9 mouse cellular contexts compared by ENCODE assay signal in genomic region chr2:18031831-18032537, GRCm38 (mm10). TPM values are rescaled to one million over a fixed set of nuclear protein-coding genes. Genes with fewer than 3 reads are reported as not detected.
DNase-seq lines count a peak whose midpoint lies in the region; ATAC-seq and TF ChIP-seq lines count a peak whose summit lies in the region.
"Had no signal": no experiment of that assay in that cellular context is flagged by ENCODE, and none has a peak within 500 bp of the region (broad histone marks: within the 10 kb centered on the region; RNA-seq: fewer than 3 reads in every experiment).

No protein-coding gene starts in this region.

- WGBS in forebrain, embryonic 13.5 days: 1% methylated on average over 32 of the region's 34 CpGs
- 5% methylated on average over 34 of the region's 34 CpGs for WGBS in hindbrain, embryonic 15.5 days
- 13% methylated on average over 34 of the region's 34 CpGs for WGBS in liver, adult 2 months
- 49% methylated on average over 34 of the region's 34 CpGs for WGBS in olfactory bulb, adult 2 months
- 28% methylated on average over 34 of the region's 34 CpGs for WGBS in thymus, adult 2 months

- H3K36me3 ChIP-seq in forebrain, embryonic 13.5 days (ENCODE audit: poor library complexity, severe bottlenecking): no peaks in the 10 kb centered on the region
- no peaks in the 10 kb centered on the region for H3K36me3 ChIP-seq in hindbrain, embryonic 15.5 days
- H3K36me3 ChIP-seq in liver, adult 2 months (ENCODE audit: control insufficient read depth, insufficient read depth, low read length): no peaks in the 10 kb centered on the region
- H3K36me3 ChIP-seq in thymus, adult 2 months (ENCODE audit: control insufficient read depth, insufficient read depth, low read length): no peaks in the 10 kb centered on the region

- no peak for ATAC-seq in forebrain, embryonic 13.5 days
- no peak for ATAC-seq in hindbrain, embryonic 15.5 days (ENCODE audit: low FRiP score, low read depth)

- no peak for TF ChIP-seq CTCF in liver, adult 2 months (IDR thresholded peaks at IDR 0.05; ENCODE audit: low read depth, low read length)
- TF ChIP-seq CTCF in olfactory bulb, adult 2 months (IDR thresholded peaks at IDR 0.05; ENCODE audit: insufficient read depth, low read depth, low read length): no peak
- no peak for TF ChIP-seq CTCF in thymus, adult 2 months (IDR thresholded peaks at IDR 0.05; ENCODE audit: borderline replicate concordance, control insufficient read depth, extremely low read depth, insufficient read depth, low read length, poor library complexity)

- peak overlapping the region; percentile 87 for H3K9ac ChIP-seq in forebrain, embryonic 13.5 days
- peak overlapping the region; percentile 45 for H3K9ac ChIP-seq in hindbrain, embryonic 15.5 days
- peak overlapping the region; percentile 69 for H3K9ac ChIP-seq in liver, adult 2 months (ENCODE audit: low read depth, low read length)

- TF ChIP-seq POLR2A in liver, adult 2 months (IDR thresholded peaks at IDR 0.05; ENCODE audit: extremely low read depth, insufficient read depth, low read length): no peak
- TF ChIP-seq POLR2A in olfactory bulb, adult 2 months (IDR thresholded peaks at IDR 0.05; ENCODE audit: insufficient read depth, low read depth, low read length): no peak
- no peak for TF ChIP-seq POLR2A in thymus, adult 2 months (IDR thresholded peaks at IDR 0.05; ENCODE audit: control insufficient read depth, extremely low read depth, insufficient read depth, low read length, poor library complexity)

- peak overlapping the region; percentile 93 for H3K4me2 ChIP-seq in forebrain, embryonic 13.5 days
- H3K4me2 ChIP-seq in hindbrain, embryonic 15.5 days: peak overlapping the region; percentile 71

- DNase-seq in left cerebral cortex, postnatal 14 days (ENCODE audit: low spot score in 2 of 2): peak; percentile 39 to 50
- no peak for DNase-seq in left cerebral cortex, adult 9 months (ENCODE audit: low spot score in 2 of 2)
- DNase-seq in adrenal gland, postnatal 25 days: peak; percentile 53
- no peak for DNase-seq in liver, adult 2 months (ENCODE audit: extremely low read depth, low read depth, low spot score)
- no peak for DNase-seq in thymus, adult 2 months

- H3K4me1 ChIP-seq in forebrain, embryonic 13.5 days: peaks cover 58% of the 10 kb centered on the region
- peaks cover 40% of the 10 kb centered on the region for H3K4me1 ChIP-seq in hindbrain, embryonic 15.5 days (replicated peaks)
- 0 out of 2 replicates have a peak, but pooled peaks cover under 1% of the 10 kb centered on the region for H3K4me1 ChIP-seq in liver, adult 2 months (ENCODE audit: control insufficient read depth, insufficient read depth, low read length)
- peaks cover 7% of the 10 kb centered on the region; the same call in 1 of the 2 replicates for H3K4me1 ChIP-seq in olfactory bulb, adult 2 months (ENCODE audit: control insufficient read depth, insufficient read depth, low read length)
- peaks cover 9% of the 10 kb centered on the region for H3K4me1 ChIP-seq in thymus, adult 2 months (replicated peaks; ENCODE audit: control insufficient read depth, insufficient read depth, low read length)

- no peaks in the 10 kb centered on the region for H3K27me3 ChIP-seq in forebrain, embryonic 13.5 days
- H3K27me3 ChIP-seq in hindbrain, embryonic 15.5 days: no peaks in the 10 kb centered on the region
- H3K27me3 ChIP-seq in liver, adult 2 months (ENCODE audit: control insufficient read depth, insufficient read depth, low read length): peaks cover 3% of the 10 kb centered on the region; the same call in 1 of the 2 replicates
- peaks cover 12% of the 10 kb centered on the region for H3K27me3 ChIP-seq in thymus, adult 2 months (ENCODE audit: control insufficient read depth, insufficient read depth, low read length)

- peak overlapping the region; percentile 46 for H3K27ac ChIP-seq in forebrain, embryonic 13.5 days
- no peak overlapping the region for H3K27ac ChIP-seq in hindbrain, embryonic 15.5 days (replicated peaks)
- no peak overlapping the region for H3K27ac ChIP-seq in liver, adult 2 months (replicated peaks; ENCODE audit: insufficient read depth, low read depth, low read length)
- no peak overlapping the region for H3K27ac ChIP-seq in olfactory bulb, adult 2 months (ENCODE audit: insufficient read depth, low read depth, low read length)
- no peak overlapping the region for H3K27ac ChIP-seq in thymus, adult 2 months (ENCODE audit: control insufficient read depth, insufficient read depth, low read length)

- no peaks in the 10 kb centered on the region for H3K79me2 ChIP-seq in liver, adult 2 months (ENCODE audit: control insufficient read depth, insufficient read depth, low read length)

- peak overlapping the region; percentile 44 for H3K4me3 ChIP-seq in forebrain, embryonic 13.5 days
- peak overlapping the region; percentile 31 for H3K4me3 ChIP-seq in hindbrain, embryonic 15.5 days
- peak overlapping the region; percentile 56 for H3K4me3 ChIP-seq in liver, adult 2 months (ENCODE audit: insufficient read depth, low read depth, low read length)
- H3K4me3 ChIP-seq in olfactory bulb, adult 2 months (ENCODE audit: insufficient read depth, low read depth, low read length): peak overlapping the region; percentile 18; the same call in 1 of the 2 replicates
- H3K4me3 ChIP-seq in thymus, adult 2 months (ENCODE audit: control insufficient read depth, insufficient read depth, low read length): no peak overlapping the region

- no peaks in the 10 kb centered on the region for H3K9me3 ChIP-seq in forebrain, embryonic 13.5 days (replicated peaks)
- no peaks in the 10 kb centered on the region for H3K9me3 ChIP-seq in hindbrain, embryonic 15.5 days

- intact Hi-C loops in left cerebral cortex, postnatal 14 days (cut with DNase I): no loop called here

RNA-seq across cellular contexts. Expression of gene A930004D18Rik, which starts 5.6 kb away (rescaled TPM):
- 1 to 10 TPM; 1.5 to 1.6 TPM for total RNA-seq in left cerebral cortex, postnatal 14 days (2021)
- total RNA-seq in adrenal gland, postnatal 25 days (2021): 2.1 and 3.7 TPM in 2 replicates
- 16.2 and 20.3 TPM in 2 replicates for polyA plus RNA-seq in forebrain, embryonic 13.5 days (2015; fragmentation: Nextera tagmentation; extraction: Ambion mirVana)
- polyA plus RNA-seq in hindbrain, embryonic 15.5 days (2015; fragmentation: Nextera tagmentation; extraction: Ambion mirVana): 10.8 and 11.1 TPM in 2 replicates
- 2.3 and 2.8 TPM in 2 replicates for total RNA-seq in liver, adult 2 months (2014; rRNA removed)
- polyA plus RNA-seq in liver, adult 2 months (2012; rRNA removed): 1.4 and 1.9 TPM in 2 replicates
- polyA plus RNA-seq in olfactory bulb, adult 2 months (2012; ENCODE audit: insufficient read depth, insufficient read length, low replicate concordance, missing spikeins): not detected in 2 replicates
- 0.37 and 0.75 TPM in 2 replicates for polyA plus RNA-seq in thymus, adult 2 months (2012; rRNA removed)

RNA-seq across cellular contexts. Expression of gene Skida1, which starts 16.9 kb away (rescaled TPM):
- total RNA-seq in left cerebral cortex, postnatal 14 days (2021): 1 to 10 TPM; 7.1 to 8.1 TPM
- 4.2 and 5.4 TPM in 2 replicates for total RNA-seq in adrenal gland, postnatal 25 days (2021)
- polyA plus RNA-seq in forebrain, embryonic 13.5 days (2015; fragmentation: Nextera tagmentation; extraction: Ambion mirVana): 17.2 and 17.9 TPM in 2 replicates
- polyA plus RNA-seq in hindbrain, embryonic 15.5 days (2015; fragmentation: Nextera tagmentation; extraction: Ambion mirVana): 6.5 and 7.1 TPM in 2 replicates
- total RNA-seq in liver, adult 2 months (2014; rRNA removed): 0.47 and 1.3 TPM in 2 replicates
- 0.24 and 0.33 TPM in 2 replicates for polyA plus RNA-seq in liver, adult 2 months (2012; rRNA removed)
- not detected in 2 replicates for polyA plus RNA-seq in olfactory bulb, adult 2 months (2012; ENCODE audit: insufficient read depth, insufficient read length, low replicate concordance, missing spikeins)
- 0.38 and 0.41 TPM in 2 replicates for polyA plus RNA-seq in thymus, adult 2 months (2012; rRNA removed)

RNA-seq across cellular contexts. Expression of gene Mllt10, which starts 23.1 kb away (rescaled TPM):
- total RNA-seq in left cerebral cortex, postnatal 14 days (2021): 10 to 100 TPM; 47.7 TPM
- total RNA-seq in adrenal gland, postnatal 25 days (2021): 59.0 and 68.1 TPM in 2 replicates
- polyA plus RNA-seq in forebrain, embryonic 13.5 days (2015; fragmentation: Nextera tagmentation; extraction: Ambion mirVana): 73.5 and 75.3 TPM in 2 replicates
- 45.6 and 50.0 TPM in 2 replicates for polyA plus RNA-seq in hindbrain, embryonic 15.5 days (2015; fragmentation: Nextera tagmentation; extraction: Ambion mirVana)
- total RNA-seq in liver, adult 2 months (2014; rRNA removed): 18.0 and 20.4 TPM in 2 replicates
- 15.7 and 16.7 TPM in 2 replicates for polyA plus RNA-seq in liver, adult 2 months (2012; rRNA removed)
- polyA plus RNA-seq in olfactory bulb, adult 2 months (2012; ENCODE audit: insufficient read depth, insufficient read length, low replicate concordance, missing spikeins): 433 TPM in 1 of 2 replicates, not detected in the other
- polyA plus RNA-seq in thymus, adult 2 months (2012; rRNA removed): 75.4 and 90.3 TPM in 2 replicates

RNA-seq across cellular contexts. Expression of gene H2al2a, which starts 35.2 kb away (rescaled TPM):
- total RNA-seq in left cerebral cortex, postnatal 14 days (2021): not detected
- not detected in 2 replicates for total RNA-seq in adrenal gland, postnatal 25 days (2021)
- not detected in 2 replicates for polyA plus RNA-seq in forebrain, embryonic 13.5 days (2015; fragmentation: Nextera tagmentation; extraction: Ambion mirVana)
- polyA plus RNA-seq in hindbrain, embryonic 15.5 days (2015; fragmentation: Nextera tagmentation; extraction: Ambion mirVana): not detected in 2 replicates
- total RNA-seq in liver, adult 2 months (2014; rRNA removed): not detected in 2 replicates
- not detected in 2 replicates for polyA plus RNA-seq in liver, adult 2 months (2012; rRNA removed)
- polyA plus RNA-seq in olfactory bulb, adult 2 months (2012; ENCODE audit: insufficient read depth, insufficient read length, low replicate concordance, missing spikeins): not detected in 2 replicates
- not detected in 2 replicates for polyA plus RNA-seq in thymus, adult 2 months (2012; rRNA removed)
- total RNA-seq: left cerebral cortex, postnatal 10 days had no signal

Comparison
In these comparisons a context has a peak if more than half of its experiments do, and no peak if none do; other contexts are left out.
1. DNase-seq: peak in left cerebral cortex, postnatal 14 days (2 of 2) and adrenal gland, postnatal 25 days (single experiment); none in left cerebral cortex, adult 9 months (0 of 2), liver, adult 2 months (single experiment) and thymus, adult 2 months (single experiment).
2. Peak in every context shown above with its lines, with median percentiles within 50 percentile points of each other: H3K9ac ChIP-seq.